Mouse (Mus musculus): ENCODE data around the gene Hnrnpl.
A peak's percentile ranks its signal among the peaks of the same experiment; 100 is the strongest.

Hnrnpl gene

DNA sequence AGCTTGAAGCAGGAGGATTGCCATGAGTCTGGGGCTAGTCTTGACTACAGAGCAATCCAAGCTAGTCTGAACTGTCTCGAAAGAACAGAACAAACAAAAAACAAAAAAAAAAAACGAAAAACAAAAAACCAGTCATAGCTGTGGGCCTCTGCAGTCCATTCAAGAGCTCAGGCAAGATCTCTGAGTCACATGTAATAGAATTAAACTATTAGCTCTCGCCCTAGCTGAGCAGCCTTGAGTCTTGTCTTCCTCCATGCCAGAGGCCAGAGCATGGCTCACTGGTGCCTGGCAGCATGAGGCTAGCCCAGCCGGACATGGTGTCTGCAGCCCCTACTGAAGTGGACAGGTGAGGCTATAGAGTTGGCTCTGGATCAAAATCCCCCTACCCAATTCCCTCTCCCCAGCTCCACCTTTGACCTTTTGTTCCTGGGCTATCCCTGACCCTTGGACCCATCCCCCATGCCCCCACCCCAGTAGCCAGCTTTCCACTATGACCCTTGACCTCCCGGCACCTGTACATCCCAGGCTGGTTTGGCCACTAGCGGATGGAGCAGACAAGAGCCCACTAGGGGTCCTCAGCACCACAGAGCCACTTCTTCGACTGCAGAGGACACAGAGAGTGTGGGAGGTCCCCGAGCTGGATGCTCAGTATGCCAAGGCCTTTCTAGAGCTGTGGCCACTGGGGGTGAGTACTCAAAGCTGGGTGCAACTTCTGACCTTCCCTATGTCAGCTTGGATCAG, 18.1 kb upstream of the Hnrnpl start:
- DNase-seq (ENCODE audit: low read depth, low spot score), result no peak

- DNase-seq (ENCODE audit: low read depth, low spot score), result no peak
Observed at GRCm38 (mm10) chr7:28791706-28792105, 16.6 kb upstream of the Hnrnpl start.

DNA sequence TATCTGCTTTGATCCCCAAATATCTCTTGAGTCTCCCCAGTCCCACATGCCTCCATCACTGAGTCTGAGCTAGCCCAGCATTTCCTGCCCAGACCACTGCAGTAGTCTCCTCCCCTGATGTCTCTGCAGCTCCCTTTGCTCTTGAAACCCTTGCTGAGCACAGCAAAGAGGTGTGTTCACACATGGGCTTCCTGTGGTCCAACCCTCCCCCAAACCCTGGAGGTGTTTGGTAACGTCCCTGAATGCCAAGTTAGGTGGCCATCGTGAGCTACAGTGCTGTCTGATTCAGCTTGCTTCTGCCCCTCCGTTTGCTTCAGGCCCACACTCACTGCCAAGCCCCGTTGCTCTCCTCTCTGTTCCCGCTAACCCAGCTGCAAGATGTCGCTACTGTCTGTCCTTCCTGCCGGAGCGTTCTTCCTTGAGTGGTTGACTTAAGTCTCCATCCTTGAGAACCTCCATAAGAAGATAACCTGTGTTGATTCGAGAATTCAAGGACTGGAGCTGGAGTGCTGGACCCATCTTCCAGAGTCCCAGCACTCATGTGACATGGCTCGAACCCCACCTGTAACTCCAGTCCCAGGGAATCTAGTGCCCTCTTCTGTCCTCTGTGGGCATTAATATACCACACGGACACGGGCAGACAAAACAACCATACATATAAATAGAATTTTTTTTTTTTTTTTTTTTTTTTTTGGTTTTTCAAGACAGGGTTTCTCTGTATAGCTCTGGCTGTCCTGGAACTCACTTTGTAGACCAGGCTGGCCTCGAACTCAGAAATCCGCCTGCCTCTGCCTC, 15.8 kb upstream of the Hnrnpl start:
- DNase-seq (ENCODE audit: low read depth, low spot score), result peak; percentile 32

- DNase-seq (ENCODE audit: low read depth, low spot score), result peak; percentile 73
Observed at GRCm38 (mm10) chr7:28793834-28794233, 14.5 kb upstream of the Hnrnpl start.

- DNase-seq (ENCODE audit: low read depth, low spot score), result no peak
Observed at GRCm38 (mm10) chr7:28794496-28794895, 13.8 kb upstream of the Hnrnpl start.

DNA sequence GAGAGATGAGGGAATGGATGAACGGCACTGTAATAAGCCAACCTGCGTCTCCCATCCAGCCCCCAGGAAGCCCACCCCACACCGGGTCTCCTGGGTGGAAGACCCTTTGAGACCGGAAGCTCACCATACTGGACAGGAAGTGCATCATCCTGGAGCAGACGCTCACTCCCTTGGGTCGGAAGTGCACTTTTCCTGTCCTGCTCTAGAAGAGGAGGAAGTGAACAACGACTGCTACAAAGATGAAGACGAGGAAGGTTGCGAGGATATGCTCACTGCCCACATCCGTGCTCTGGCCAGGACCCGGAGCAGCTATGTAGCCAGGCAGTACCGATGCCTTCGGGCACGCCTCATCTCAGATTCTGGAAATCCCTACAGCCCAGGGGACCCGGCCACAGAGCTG, 12.5 kb upstream of the Hnrnpl start:
- DNase-seq (ENCODE audit: low read depth, low spot score), result peak; percentile 87

GRCm38 (mm10) chr7:28796562-28796975, 11.8 kb upstream of the Hnrnpl start:
- DNase-seq (ENCODE audit: low read depth, low spot score), result peak; percentile 93

DNA sequence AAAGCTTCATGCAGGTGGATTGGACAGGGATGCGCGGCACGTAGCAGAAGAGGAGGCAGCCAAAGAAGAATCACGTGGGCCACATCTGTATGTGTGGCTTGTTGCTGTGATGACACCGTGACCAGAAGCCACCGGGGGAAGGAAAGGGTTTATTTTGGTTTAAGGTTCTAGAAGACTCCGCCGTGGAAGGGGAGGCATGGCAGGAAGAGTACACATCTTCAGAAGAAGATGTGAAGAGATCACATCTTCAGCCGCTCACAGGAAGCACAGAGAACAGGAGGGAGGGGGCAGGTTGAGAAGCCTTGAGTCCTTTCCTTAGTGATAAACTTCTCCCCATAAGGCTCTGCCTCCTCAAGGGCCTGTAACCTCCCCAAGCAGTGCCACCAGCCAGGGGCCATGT, 8.3 kb upstream of the Hnrnpl start:
- DNase-seq (ENCODE audit: low read depth, low spot score), result no peak

- DNase-seq (ENCODE audit: low read depth, low spot score), result no peak
Observed at GRCm38 (mm10) chr7:28801451-28801850, 6.9 kb upstream of the Hnrnpl start.

GRCm38 (mm10) chr7:28801901-28802670, 6.3 kb upstream of the Hnrnpl start:
- no peak for DNase-seq (ENCODE audit: low read depth, low spot score)

GRCm38 (mm10) chr7:28802846-28803588, 5.3 kb upstream of the Hnrnpl start:
- DNase-seq (ENCODE audit: low read depth, low spot score), result no peak

GRCm38 (mm10) chr7:28803756-28804155, 4.6 kb upstream of the Hnrnpl start:
- DNase-seq (ENCODE audit: low read depth, low spot score), result no peak

GRCm38 (mm10) chr7:28806869-28807268, 1.5 kb upstream of the Hnrnpl start:
- peak; percentile 71 for DNase-seq (ENCODE audit: low read depth, low spot score)

GRCm38 (mm10) chr7:28807641-28808220, 610 bp upstream of the Hnrnpl start:
- DNase-seq (ENCODE audit: low read depth, low spot score), result no peak

DNA sequence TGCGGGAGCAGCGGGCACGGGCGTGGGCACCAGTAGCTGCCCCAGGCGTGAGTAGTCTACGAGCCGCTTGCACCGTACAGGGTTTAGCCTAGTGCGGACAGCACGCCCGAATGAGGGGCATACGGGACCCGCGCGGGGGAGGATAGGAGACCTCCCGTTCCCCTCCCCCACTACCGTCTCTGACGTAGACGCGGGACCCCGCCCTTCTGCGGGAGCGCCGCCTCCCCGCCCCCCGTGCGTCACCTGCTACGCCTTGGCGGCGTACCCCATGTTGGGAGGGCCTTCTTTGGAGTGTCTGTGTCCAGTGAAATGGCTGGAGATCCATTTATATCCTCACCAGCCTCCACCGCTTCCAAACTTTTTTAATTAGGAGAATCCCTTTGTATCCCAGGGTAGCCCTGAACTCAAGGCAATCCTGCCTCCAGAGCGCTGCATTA, 634 bp downstream of the Hnrnpl start:
- DNase-seq (ENCODE audit: low read depth, low spot score), result peak; percentile 97

DNA sequence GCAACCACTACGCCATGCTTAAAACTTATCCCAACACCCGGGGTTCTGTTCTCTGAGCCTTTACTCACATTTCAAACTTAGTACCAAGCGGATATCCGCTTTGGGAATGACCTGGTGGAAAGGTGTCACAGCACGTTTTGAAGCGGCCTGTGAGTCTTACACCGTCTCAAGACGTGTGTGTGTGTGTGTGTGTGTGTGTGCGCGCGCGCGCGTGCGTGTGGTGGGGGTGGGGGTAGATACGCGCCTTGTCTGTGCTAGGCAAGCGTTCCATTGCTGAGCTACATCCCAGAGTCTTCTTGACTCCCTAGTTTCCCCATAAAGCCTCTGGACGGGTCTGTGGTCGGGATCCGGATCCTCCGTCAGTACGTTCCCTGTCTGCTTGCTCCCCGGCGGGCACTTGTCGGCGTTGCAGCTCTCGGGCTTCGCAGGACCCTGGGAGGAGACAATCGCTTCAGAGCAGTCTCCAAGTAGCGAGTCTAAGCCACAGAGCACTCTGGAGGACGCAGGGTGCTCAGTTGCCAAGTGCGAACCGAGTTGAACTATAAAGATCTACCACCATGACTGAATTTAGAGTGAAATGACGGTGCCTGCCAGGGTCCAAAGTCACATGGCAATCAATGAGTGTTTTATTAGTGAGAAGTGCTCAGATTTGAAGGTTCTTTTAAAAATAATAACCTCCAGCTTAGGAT, 1.2 kb downstream of the Hnrnpl start:
- peak; percentile 90 for DNase-seq (ENCODE audit: low read depth, low spot score)

GRCm38 (mm10) chr7:28810107-28811066, 2.0 kb downstream of the Hnrnpl start:
- peak; percentile 99 for DNase-seq (ENCODE audit: low read depth, low spot score)

GRCm38 (mm10) chr7:28811228-28811627, 2.9 kb downstream of the Hnrnpl start:
- peak; percentile 94 for DNase-seq (ENCODE audit: low read depth, low spot score)

DNA sequence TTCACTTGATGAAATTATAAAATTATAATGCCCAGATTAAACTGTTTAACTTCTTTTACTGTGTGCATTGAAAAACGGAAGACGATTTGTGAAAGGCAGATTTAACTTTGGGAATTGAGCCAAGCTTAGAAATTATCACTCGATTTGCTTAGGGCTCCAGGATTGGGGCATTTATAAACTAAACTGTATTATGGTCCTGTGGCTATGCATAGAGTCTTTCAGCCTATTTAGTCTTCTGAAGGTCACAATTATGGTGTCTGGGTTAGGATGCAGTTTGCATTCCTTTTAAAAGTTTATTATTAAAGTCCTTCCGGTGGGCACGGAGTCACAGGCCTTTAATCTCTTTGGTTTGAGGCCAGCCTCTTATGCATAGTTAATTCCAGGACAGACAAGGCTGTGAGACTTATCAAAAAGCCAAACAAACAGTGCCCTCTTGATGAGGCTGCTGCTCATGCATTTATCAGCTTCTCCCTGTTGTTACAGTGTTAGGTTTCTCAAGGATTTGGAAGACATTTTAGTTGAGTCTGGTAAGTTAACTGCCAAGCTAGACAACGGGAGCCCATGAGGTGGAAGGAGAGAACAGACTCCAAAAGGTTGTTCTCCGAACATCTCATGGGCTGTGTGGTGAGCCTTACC, 3.4 kb downstream of the Hnrnpl start:
- DNase-seq (ENCODE audit: low read depth, low spot score), result no peak
